Mouse (Mus musculus) neutrophil, adult 5-6 weeks (primary cell): ENCODE results near the gene Mdn1. TPM values are rescaled to one million over a fixed set of nuclear protein-coding genes. Genes with fewer than 3 reads are reported as not detected.

Source experiments
- ATAC-seq: fragments of 151-379, 151-347 bp; 2 replicates; pipeline ENCODE4 v1.8.0; 2017; ENCODE audit warnings: mild to moderate bottlenecking, moderate TSS enrichment; ENCODE audit not compliant: insufficient number of reproducible peaks, poor library complexity, low FRiP score, severe bottlenecking; ENCODE audit errors: extremely low read depth
- total RNA-seq: library from RNA; stranded (forward); fragments of 200-1000 nt; gene quantifications from 2 replicates; pipeline ENCODE4 v1.2.3, GENCODE M21; 2017

Mdn1 gene
- total RNA-seq, 1 experiment from 2014 or later, result 54.0 TPM

DNA sequence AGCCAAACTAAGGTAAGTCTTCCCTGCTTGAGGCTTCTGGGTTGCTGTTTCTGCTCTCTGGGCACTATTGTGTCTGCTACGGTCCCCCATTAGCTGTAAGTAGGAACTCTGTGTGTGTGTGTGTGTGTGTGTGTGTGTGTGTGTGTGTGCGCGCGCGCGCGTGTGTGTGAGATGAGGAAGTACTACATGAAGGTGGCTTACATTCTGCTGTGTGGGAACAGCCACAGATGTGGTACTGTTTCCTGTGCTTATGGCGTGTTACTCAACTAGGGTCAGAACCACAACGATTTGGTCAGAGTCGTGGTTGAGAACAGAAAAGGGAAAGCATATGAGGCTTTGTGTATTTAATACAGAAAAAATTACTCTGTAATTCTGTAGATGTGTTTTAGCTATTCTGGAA lies 111.1 kb downstream of the Mdn1 start:
- ATAC-seq, result peak; percentile 96

DNA sequence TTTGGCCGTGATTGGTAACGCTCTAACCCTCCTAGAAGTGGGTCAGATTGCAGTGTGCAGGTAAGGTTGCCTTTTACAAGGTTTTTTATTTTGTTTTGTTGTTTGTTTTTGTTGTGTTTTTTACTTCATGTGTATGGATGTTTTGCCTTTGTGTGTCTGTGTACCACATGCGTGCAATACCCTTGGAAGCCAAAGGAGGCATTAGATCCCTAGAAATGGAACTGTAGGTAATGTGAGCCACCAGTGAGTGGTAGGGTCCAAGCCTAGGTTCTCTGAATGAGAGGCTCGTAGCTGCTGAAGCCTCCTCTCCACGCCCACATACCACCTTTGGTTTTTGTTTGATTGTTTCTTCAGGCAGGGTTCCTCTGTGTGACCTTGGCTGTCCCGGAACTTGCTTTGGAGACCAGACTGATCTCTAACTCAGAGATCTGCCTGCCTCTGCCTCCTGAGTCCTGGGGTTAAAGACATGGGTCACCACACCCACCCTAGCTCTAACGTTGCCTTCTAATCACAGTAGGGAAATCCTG lies 113.4 kb downstream of the Mdn1 start:
- no peak for ATAC-seq

DNA sequence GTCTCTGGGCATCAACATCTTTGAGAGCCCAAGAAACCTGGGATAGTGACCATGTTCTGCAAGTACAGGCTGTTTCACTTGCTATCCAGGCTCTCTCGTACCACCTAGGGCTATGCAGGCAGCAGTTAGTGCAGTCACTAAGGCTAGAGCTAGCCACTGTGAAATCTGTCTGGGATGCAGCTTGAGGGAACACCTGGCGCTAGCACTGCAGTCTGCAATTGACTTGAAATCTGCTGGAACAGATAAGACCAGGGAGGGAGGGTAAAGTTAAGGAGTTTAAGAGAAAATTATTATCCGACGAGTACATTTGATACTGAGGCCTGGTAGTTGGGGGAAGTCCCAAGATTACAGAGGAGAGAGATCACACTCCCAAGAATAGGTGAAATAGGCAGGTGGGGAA lies 123.1 kb downstream of the Mdn1 start:
- no peak for ATAC-seq

DNA sequence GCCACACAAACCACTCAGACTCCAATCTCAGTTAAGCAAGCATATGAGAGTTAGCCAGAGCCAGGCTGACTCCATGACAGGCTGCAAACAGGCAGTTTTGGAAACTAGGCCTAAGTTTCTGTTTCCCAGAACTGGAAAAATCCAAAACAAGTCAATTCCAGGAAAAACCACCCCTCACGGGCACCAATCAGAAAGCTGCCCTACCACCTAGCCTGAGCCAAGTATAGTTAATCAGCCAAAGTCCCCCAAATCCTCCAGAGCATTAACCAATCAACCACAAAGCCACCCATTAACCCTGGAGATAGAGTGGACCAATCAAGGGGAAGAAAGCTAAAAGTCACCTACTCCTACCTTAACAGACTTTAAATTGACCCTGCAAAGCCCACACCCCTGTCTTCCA lies 130.2 kb downstream of the Mdn1 start:
- ATAC-seq, result no peak

DNA sequence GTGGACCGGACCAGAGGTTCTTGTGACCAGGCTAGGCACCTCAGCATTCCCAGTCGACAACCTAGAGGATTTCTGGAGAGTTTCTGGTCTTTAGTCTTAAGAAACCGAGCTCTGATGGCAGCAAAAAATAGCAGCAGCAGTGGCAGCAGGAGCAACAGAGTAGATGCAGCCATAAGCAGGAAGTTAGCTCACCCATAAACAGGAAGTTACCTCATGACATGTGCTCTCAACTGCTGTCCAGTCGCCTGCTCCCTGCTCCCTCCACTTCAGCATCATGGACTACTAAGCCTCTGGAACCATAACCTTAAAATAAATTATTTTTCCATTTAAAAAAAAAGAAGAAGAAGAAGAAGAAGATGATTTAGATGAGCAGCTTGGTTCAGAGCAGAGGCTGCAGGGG lies 132.1 kb downstream of the Mdn1 start:
- ATAC-seq, result 0 out of 2 replicates have a peak, but pooled peaks have one; percentile 41

DNA sequence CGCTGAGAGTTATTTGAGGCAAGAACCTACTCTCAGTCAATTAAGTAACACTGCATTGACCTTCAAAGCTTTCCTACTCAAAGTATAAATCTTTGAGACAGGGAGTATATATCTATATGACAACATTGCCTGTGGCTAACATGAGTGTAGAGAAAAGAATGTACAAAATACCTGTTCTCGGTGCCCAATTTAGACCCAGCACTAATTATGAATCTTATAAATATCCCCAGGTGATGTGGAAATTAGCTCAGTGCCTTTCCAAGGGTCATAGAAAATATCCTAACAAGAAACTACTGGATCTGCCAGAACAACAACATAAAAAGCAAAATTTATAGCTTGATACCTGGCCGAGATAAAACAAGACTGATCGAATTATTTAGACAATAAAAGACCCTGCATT lies 142.1 kb downstream of the Mdn1 start:
- ATAC-seq, result no peak

DNA sequence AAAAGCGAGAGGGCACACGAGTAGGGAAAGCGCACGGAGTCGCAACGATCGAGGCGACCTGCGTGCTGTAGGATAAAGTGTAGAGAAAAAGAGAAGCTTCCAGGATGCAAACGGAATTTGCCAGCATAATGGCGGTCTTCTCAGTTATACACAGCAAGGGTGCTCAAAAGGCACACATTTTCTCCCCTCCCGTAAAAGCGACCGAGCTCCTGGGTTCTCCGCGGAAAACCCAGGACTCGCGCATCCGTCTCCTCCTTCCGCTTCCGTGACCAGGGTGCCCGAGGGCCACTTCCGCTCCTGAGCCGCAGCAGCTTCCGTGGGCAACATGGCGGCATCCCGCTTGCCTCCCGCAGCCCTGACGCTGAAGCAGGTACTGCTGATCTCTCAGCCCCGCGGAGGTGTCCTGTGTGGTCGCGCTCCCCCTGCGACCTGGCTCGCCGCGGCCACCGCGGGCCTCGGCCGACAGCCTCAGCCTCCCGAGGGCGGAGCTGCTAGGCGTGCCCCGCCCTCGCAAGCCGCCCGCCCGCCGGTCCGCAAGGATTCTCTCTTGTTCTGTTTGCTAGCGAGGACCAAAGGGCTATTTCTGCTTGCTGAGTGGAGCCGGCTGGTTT lies 143.2 kb downstream of the Mdn1 start, which contains the start of gene Lyrm2:
Gene Lyrm2 (plus strand): TSS at position 288 of the 611 bp plus-strand sequence.
- peak; percentile 97 for ATAC-seq

DNA sequence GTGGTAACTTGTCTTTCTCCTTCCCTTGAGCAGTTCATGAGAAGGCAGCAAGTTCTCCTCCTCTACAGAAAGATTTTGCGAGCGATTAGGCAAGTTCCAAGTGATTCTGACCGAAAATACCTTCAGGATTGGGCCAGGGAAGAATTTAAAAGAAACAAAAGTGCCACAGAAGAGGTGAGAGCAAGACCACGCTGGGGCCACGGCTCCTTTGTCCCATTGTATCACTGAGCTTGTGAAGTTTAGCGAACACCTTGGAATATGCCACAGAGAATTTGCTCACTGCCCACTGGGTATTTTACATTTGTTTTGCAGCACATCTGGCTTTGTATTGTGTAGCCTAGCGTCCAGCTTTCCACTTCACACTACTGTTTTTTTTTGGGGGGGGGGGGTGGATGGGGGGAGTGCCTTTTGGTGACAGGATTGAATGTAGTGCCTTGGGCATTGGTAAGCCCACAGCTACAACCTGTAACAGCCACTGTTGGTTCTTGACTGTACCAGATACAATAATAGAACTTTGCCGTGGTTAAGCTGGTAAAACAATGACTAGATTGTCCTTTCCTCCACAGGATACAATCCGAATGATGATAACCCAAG lies 143.8 kb downstream of the Mdn1 start:
- ATAC-seq, result no peak

DNA sequence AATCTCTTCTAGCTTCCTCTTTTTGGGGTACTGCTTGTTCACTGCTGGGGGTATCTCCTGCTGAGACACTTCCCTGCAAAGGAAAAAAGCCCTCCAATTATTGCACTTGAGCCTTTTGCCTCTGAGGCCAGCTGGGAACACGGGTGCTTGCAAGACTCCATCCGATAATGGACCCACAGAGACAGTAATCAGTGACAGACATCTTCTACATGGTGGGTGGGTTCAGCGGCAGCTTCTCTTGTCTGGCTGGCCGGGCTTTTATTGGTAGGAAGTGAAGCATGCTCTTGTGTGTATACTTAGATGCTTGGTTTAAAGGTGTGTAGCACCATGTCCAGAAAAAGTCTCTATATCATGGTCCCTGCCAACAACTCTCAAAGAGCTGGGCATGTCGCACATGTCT lies 160.6 kb downstream of the Mdn1 start:
- no peak for ATAC-seq

DNA sequence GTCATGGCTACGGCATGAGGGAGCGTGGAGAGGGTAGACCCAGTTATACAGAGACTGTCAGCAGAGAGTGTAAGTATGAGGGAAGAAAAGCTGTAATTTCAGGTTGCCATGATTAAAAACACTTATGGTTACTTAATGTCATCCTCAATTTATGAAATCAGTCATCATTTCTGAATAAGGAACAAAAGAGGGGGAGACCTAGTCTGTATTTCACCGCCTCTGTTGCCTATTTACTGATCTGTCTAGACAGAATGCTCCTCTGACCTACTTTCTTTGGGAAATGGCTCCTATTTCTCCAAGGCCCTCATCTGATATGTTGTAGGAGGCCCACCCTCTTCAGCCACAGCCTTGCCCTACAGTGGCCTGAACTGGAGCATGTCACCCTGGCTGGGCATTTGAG lies 163.8 kb downstream of the Mdn1 start:
- no peak for ATAC-seq

DNA sequence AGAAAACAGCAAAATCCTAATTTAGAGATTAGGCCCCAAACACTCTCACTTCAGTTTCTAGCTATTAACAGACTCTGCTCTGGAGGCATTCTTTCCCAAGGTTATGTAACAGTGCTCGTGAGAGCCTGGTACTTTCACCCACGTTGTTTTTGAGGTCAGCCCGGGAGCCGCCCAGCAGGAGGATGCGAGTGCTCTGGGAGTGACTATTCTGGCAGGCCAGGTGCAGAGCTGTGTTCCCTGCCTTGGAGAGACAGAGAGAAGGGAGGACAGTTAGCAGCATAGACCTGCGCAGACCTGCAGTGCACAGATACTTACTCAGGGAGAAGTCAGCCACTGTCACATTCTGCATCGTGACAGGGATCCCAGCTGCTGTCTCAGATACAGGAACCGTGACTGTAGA lies 167.3 kb downstream of the Mdn1 start:
- no peak for ATAC-seq

Other genes starting within 250 kb of the Mdn1 start
- gene Gja10, start 54.4 kb upstream of the Mdn1 start, total RNA-seq, result not detected in 2 replicates
- 34.5 and 36.0 TPM in 2 replicates for gene Casp8ap2, start 41.7 kb upstream of the Mdn1 start, total RNA-seq
- gene Lyrm2, start 143.1 kb downstream of the Mdn1 start, total RNA-seq, result 87.1 and 88.3 TPM in 2 replicates